Mouse (Mus musculus) lung, postnatal 14 days (tissue): ENCODE data around the gene Mbnl2.

Experiments used
- DNase-seq: peaks from one replicate; pipeline ENCODE4 v3.0.0; 2021

Mbnl2 gene

DNA sequence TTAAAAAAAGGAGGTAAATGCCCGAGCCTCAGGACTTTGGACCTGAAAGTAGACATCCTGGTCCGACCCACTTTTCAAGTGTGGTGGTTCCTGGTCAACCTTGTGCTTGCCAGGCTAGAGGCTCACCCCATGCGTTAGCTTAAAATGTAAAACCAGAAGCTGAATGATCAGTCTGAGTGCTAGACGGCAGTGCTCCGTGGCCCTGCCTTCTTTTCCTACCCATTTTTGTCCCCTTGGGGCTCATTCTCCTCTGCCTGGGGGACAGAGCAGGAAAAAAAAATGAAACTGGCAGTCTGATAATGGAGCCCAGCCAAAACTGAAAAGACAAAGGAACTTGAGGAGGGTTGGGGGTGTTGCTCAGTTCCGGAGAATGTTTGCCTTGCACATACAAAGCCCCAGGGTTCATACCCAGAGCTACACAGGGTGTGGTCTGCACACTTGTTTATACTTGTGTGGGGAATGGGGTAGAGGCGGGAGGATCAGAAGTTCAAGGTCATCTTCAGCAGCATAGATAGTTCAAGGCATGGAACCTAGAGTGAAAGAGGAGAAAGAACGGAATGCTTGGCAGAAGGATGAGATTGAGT lies 87.0 kb downstream of the Mbnl2 start:
- DNase-seq, result no peak

DNA sequence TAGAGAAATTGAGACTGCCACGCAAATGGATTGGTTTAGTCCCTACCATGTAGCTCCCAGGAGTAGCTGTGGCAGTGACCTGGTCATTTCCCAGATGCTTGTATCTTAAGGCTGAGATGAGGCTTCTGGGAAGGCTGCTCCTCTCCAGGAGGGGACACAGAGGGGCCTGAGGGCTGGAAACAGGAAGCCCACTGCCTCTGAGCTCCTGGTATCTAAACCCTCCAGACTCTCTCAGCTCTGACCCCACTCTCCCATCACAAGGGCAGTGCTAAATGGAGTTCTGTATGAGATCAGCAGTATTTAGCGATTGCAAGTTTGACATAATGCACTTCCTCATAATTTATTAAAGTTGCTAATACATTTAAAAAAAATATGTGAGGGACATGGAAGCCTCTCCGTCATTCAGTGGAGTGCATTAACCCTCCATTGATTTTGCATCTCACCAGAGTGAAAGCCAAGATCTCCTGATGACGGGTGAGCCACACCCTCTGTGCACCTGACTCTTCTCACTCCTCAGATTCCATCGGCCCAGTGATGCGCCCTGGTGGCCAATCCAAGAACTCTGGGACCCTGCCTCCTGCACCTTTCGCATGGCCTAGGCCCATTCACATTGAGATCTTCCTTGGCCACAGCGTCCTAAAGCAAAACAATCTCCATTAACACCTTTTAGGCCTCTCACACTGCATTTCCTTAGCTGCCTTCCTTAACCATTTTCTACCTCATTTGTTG lies 87.8 kb downstream of the Mbnl2 start:
- DNase-seq, result no peak

DNA sequence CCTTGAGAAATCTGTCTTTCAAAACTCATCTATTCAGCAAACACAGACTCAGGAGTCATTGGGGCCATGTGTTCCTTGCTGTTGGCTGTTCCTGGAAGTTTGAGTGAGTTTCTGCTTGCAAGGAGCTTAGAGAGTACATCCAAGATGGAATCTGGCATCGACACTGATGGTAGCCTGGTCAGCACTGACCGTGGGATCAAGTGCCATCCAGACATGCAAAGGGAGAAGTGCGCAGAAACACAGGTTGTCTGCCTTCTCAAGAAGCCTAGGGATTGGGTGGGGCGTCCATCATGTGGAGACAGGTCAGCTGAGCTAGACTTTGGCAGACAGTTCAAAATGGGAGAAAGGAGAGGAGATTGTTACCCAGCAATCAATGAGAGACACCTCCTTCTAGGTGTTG lies 89.6 kb downstream of the Mbnl2 start:
- no peak for DNase-seq

DNA sequence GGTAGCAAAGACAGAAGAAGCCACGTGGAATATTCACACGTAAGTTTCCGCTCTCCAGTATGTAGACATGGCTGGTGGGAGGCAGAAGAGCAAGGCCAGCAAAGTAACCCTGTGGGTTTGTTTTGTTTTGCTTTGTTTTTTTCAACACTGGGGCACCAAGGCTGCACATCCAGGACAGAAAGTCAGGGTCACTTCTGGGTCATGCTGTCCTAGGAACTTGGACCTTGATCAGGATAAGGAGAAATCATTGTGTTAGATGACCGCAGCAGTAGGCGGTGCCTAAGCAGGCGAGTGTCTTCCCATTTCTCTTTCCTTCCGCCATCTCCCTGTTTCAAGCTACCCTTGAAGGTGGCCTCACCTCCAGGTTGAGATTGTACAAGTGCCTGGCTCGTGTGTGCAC lies 91.5 kb downstream of the Mbnl2 start:
- DNase-seq, result no peak

DNA sequence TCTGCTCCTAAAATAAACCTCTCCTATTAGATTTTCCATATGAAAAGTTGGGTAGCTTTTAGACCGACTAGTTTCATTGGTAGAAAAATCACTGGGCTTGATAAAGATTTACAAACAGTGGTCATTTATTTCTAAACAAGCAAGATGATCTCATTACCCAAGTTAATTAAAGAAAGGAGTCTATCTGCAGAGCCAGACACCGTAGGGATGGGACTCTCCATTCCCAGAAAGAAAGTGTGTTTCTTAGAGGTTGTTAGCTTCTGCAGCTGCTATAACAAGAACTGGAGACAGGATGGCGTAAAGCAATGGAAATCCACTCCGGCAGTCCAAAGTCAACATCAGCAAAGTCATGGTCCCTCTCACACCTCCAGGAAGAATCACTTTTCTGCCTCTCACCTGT lies 92.1 kb downstream of the Mbnl2 start:
- no peak for DNase-seq

DNA sequence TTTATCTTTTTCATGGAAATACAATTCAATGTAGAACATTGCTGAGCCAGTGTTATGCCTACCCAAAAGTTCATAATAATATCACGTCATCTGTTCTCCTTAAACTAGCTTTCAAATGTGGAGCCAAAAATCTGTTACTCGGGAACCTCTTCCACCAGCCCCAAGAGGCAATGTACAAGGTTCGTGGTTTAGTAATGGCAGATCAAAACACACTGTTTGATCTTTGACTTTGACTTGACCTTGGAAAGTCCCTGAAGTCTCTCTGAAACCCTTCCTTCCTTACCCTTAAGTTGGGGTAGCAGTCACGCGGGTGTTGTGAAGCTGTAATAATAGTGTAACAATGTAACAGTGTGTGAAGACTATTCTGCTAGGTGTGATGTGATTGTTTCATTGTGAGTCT lies 93.0 kb downstream of the Mbnl2 start:
- no peak for DNase-seq

DNA sequence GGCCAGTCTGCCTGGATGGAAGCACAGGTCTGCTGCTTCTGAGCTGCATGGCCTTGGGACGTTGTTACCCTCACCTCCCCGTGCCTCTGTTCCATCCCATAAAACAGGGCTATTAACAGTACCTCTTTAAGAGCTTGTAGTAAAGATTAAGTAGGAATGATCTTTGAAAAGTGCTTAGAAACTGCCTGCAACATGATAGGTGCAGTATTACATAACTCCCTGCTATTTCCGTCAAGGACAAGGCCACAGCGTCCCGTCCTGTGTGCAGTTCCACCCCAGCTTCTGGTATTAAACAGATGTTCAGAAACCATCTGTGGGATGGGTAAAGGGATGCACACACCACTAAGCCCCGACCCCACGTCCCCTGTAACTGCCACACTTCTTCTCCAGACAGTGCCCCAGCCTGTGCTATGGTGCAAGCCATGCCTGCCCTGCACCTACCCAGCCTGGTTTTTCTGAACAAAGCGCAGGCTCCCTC lies 93.5 kb downstream of the Mbnl2 start:
- no peak for DNase-seq

DNA sequence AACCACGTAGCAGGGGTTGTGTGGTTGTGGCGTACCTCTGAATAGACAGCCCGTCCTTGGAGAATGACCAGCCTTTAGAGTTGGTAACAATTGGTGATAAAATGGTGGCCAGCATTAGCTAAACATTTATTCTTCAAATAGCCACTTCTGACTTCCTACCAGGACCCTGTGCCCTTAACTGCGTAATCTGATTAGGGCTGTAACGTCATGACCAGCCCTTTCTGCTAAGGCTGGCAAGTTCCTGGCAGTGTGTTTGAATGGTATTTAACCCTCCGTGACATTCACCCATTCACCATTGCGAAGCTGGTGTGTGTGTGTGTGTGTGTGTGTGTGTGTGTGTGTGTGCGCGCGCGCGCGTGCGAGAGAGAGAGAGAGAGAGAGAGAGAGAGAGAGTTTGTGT lies 94.6 kb downstream of the Mbnl2 start:
- DNase-seq, result no peak

DNA sequence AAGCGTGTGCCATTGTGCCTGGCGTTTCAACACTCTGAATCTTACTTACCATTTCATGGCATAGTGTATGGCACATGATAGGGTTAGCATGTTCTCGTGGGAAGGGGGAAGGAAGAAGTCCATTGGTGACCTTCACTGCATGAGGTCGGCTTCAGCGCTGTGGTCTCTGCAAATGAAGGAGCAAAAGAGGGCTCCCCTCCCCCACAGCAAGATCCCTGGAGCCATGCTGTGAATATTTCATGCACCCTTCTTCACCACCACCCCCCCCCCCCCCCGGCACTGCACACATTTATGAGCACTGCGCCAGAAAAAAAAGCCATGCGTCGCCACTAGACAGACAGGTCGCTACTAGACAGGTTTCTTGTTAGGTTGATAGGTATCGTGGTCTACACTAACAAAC lies 95.2 kb downstream of the Mbnl2 start:
- DNase-seq, result no peak

DNA sequence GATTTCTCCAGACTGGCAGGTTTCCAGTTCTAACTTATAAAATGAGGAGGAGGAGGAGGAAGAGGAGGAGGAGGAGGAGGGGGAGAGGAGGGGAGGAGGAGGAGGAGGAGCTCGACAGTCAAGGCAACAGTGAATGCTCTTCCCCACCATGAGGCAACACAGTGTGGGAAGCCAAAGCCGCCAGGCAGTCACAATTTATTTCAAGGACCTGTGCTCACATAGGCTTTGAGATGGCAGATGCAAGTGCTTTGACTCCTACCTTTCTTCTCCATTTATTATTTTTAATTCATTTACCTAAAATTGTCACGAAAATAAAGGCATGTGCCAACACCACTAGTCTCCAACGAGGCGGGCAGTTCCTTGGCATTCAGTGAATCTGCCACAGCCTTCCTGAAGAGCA lies 95.7 kb downstream of the Mbnl2 start:
- no peak for DNase-seq

DNA sequence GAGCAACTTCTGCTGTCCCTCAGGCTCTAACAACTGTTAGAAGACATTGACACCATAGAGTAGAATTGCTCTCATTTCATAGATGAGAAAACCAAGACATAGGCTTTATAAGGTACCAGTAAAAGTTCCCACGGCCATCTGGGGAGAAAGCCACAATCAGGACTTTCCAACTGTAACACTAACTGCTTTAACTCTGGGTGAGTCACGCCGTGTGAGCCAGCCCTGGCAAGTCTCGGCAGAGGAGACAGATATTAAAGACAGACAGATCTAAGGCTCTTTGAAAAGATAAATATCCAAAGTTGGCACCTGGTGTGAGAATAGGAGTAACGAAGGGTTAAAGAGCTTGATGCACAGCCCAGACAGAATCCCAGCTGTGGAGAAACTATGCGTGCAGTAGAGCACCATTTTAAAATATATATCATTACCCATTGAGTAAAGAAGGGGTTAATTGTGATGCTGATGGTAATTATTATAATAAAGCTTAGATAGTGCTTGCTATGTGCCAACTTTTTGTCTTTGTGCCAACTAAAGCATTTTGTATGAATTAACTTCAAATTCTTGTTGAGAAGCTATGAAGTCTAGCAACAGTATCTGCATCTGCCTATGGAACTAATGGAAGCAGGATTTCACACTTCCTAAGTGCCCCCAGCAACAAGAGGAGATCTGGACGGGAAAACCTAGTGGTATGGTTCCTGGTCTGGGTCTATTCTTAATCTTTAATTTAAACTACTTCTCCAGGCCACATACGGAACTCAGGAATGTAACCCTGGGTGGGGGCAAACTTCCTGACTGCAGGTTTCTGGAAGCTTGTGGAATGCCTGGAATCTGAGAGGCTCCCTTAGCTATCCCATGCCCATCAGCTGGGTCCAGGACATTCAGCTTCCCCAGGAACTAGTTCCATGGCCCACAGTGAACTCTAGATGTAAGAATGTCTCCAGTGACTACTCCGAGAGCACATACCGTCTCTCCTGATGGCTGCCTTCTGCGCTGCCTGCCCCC lies 97.9 kb downstream of the Mbnl2 start:
- DNase-seq, result no peak

DNA sequence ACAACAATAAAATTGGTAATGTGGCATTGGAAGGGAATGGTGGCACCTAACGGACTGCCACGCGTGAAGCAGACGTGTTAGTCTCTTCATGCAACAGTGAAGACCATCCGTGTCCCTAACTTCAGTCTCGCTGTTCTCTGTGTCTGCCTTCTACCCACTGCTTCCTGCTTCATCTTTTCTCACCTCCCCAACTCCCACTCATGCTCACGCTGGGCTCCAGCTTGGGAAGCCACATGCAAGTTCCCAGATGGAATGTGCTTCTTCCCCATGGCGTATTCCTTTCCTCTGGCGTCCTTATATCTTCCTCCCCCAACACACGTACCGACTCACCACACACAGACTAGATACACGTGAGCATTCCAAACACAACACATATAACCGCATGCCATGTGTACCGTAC lies 99.3 kb downstream of the Mbnl2 start:
- no peak for DNase-seq

DNA sequence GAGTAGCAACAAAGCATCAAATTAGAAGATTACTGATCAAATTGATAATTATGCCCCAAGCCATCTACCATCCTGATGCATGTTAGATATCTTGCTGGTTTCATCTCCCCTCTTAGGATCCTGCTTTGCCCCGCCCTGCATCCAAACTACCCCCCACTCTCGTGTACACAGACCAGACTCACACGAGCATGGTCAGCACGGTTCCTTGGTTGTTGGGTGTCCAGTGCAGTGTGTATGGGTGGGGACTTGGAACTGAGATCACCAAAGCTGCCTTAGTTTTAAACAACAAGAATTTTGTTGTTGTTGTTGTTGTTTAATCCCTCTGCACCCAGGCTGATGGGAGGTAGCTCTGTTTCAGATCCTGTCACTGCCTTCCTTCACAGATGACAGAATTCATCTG lies 101.7 kb downstream of the Mbnl2 start:
- DNase-seq, result no peak

DNA sequence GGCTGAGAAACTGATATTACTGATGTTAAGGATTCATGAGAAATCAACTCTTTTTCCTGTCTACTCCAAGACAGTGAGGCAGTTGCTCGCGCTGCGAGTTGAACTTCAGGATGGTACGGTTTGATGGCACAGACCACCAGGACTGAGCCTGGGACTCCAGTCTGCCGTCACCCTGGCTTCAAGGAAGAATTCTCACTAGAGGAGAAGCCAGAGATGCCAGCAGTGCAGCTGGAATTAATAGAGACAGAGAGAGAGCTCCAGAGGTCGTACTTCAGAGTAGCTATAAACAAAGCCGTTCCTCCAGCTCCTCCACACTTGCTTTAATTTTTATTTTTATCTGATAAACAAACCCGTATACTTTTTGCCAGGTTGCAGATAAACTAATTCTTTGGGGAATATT lies 102.5 kb downstream of the Mbnl2 start:
- DNase-seq, result no peak

DNA sequence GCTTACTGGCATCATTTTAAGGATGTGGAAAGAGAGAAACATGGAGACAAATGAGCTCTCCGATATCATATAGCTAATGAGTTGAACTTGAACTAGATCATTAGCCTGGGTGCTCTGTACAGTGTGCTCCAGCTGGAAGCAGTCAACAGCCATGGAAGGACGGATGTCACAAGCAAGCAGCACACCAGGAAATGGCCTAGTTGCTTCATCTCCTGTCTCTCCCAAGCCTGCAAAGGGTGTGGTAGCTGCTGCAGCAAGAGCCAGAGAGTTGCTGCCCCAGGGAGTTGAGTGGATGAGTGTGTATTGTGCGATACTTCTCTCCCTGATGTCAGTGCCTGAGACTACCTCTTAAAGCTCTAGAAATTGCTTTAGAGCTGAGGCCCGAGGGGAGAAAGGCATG lies 104.2 kb downstream of the Mbnl2 start:
- peak; percentile 60 for DNase-seq

DNA sequence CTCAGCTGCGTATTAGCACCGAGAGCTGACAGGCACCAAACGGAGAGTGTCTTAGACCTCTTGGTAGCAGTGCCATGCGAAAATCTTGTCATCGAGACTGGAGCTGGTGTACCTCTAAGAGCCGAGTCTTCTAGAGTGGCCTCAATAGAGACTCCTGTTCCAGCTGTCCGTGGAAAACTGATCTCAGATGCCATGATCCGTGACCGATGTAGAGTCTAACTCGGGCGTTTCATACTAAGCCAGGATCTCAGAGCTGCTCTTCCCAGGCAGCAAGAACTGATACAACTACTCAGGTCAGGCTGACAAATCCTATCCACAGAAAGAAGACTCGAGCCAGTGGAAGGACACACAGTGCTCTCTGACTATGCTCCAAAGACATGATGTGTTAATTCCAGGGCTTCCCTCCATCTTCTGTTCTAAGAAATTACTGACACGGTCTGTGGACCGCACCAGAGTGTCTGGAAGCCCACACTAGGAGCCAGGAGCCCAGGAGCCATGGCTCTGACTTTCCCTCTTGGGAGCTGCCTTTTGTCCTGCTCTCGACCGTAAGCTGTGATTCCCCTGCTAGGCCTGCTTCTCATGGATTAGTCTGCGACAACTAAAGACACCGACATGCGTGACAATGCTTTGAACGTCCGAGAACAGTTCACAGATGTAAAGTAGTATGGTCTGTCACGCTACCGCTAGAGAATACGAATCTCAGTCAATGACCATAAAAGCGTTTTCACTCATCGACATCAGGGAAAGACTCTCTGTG lies 106.1 kb downstream of the Mbnl2 start:
- no peak for DNase-seq

DNA sequence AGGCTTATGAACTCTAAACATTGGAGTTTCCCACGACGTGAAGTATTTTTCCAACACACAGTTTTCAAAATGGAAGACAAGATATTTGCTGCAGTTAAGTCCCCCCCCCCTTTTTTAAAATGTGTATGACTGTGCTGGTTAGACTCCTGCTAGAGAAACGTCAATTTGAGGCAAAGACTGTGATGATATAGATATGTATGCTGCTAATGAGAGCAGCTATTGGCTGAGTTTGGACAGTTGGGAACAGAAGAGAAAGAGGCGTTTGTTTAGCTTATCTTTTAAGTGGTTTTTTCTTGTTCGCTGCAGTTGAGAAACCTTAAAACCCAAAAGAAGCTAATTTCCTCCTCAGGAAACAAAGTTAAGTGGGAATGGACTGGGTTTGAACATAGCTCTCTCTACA lies 106.7 kb downstream of the Mbnl2 start:
- DNase-seq, result no peak

DNA sequence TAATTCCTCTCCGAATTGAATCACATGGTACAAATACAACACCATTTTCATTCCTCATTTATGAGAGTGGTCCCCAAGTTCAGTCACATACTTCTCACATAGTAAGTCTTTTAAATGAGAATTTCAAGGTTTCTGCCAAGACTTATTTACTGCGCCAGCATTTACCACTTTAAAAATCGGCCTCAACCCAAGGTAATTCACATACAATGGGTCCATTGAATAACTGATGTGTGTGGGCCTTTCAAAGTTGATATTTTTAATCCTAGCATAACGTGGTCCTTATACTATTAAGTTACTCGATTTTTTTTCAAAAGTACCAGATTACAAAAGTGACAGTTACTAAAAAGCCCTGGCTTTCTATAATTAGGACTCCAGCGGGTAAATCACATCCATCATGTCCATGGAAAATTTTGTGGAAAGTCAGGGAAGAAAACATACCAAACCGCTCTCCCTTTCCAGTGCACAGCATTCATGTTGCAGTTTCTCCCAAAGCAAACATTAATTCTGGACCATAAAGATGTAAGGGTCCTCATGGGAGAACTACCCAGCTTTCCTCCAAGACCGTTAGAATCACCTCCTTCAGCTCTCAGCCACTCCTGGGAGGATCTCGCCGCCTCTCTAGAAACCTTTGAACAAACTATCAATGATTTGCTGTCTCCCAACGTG lies 107.8 kb downstream of the Mbnl2 start:
- no peak for DNase-seq

DNA sequence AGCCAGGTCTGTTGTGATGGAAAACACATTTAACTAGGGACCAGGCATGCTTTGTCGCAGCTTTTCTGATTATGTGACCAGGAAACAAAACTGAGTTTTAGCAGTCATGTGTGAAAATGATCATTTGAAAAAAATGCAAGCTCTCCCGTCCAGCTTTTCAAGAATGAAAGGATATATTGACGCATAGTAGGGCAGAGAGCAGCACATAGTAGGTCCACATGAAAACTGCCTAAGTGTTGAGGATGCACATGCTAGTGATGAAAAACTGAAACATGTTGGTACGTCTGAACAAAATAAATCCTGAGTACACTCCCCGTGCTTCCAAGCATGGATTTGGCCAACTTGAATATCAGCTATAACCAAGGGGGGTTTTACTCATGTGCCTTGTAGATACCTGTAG lies 109.1 kb downstream of the Mbnl2 start:
- DNase-seq, result no peak

DNA sequence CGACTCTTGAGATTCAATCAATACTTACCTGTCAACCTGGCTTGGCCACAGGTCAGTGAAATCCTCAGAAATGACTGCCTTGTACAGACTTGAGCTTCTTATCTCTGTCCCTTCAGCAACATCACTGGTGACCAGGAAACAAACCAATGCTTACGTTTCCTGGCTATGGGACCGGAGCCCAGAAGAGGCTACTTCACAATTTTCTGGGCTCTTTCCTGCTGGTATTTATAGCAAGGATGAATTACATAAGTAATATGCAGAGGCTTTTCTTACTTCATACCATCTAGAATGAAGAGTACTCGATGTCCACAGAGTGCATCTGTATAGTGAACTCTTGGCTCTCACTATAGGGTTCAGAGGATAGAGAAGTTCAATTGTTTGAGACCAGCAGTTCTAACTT lies 111.8 kb downstream of the Mbnl2 start:
- no peak for DNase-seq

DNA sequence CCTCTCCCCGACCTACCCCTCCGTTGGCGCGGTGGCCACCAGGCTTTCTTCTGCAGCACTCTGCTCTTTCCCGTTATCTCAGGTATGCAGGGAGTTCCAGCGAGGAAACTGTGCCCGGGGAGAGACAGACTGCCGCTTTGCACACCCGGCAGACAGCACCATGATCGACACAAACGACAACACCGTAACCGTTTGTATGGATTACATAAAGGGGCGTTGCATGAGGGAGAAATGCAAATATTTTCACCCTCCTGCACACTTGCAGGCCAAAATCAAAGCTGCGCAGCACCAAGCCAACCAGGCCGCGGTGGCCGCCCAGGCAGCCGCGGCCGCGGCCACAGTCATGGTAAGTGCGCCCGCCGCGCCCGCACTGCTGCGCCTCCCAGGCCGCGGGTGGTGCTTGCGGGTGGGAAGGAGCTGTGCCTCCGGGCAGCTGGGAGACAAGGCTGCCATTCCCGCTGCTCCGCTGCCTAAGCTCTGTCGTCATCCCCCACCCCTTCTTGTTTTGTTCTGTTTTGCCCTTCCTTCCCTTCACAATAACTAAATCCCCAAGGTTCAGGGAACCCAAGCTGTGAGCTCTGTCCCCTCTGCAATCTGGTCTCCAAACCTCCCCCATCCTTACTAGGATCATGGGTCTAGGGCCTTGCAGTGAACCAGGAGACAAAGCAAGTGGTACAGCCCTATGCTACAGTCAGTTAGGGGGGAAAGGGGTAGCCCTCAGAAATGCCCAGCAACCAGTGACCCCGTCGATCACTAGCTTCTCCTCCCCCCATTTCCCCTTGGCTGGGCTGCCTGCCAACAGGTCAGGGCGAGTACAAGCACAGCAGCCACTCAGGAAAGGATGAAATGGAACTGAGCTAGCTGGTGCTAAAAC lies 113.6 kb downstream of the Mbnl2 start:
- no peak for DNase-seq
